Mouse (Mus musculus) C2C12 (cell line): ENCODE results near the gene Kif26b.

Source experiments
- CEBPB ChIP-seq: IDR thresholded peaks from one replicate; pipeline ENCODE4 v1.6.1; 2011; ENCODE audit warnings: low read depth, mild to moderate bottlenecking, control low read depth, moderate library complexity
- CTCF ChIP-seq: IDR thresholded peaks from one replicate; pipeline ENCODE4 v1.5.1; 2011; ENCODE audit not compliant: control insufficient read depth, insufficient read depth, insufficient read length
- MYOD1 ChIP-seq: IDR thresholded peaks from one replicate; pipeline ENCODE4 v1.6.1; 2011; ENCODE audit warnings: low read depth; ENCODE audit not compliant: control insufficient read depth, insufficient read length
- USF1 ChIP-seq: IDR thresholded peaks from one replicate; pipeline ENCODE4 v1.6.1; 2011; ENCODE audit warnings: low read depth, mild to moderate bottlenecking, control low read depth, moderate library complexity

DNA sequence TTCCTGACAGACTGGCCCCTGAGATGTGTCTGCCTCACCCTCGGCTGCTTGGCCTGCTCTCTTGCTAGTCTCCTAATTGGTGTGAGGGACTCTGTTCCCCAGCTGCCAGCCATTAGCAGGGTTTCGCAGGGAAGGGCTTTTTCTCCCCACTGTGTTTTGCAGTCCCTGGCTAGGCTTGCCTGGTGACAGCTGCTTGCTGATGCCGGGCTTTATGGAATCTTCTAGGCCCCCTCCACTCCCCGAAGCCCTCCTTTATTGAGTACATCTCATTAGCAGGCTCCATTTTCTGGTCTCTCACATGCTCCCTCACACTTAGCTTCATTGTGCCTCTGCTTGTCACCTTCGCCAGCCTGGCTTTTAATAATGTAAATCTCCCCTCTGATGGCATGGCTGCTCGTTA lies 327.0 kb downstream of the Kif26b start:
- TF ChIP-seq CTCF = no peak
- TF ChIP-seq CEBPB = no peak
- TF ChIP-seq USF1 = no peak
- no peak for TF ChIP-seq MYOD1
